Mouse (Mus musculus): ENCODE measurements around the gene Gata3.

The Gata3 gene

DNA sequence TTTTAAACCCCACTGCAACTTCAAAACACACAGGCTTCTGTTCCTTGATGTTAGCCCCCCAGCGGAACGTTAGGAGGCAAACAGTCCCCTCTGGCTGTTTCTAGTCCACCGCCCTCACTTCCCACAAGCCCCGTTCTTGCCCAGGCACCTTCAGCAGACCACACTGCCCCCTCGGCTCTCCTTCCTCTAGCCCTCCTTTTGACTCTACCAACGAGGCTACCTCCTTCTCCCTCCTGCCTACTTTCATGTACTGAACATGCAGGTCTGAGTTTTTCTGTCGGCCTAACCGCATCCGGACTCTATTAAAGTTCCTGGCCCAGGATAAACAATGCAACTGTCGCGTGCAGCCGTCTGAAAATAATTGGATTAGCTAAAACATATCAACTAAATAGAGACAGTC, 17.2 kb downstream of the Gata3 start:
- DNase-seq (ENCODE audit: low read depth), result peak; percentile 53

DNA sequence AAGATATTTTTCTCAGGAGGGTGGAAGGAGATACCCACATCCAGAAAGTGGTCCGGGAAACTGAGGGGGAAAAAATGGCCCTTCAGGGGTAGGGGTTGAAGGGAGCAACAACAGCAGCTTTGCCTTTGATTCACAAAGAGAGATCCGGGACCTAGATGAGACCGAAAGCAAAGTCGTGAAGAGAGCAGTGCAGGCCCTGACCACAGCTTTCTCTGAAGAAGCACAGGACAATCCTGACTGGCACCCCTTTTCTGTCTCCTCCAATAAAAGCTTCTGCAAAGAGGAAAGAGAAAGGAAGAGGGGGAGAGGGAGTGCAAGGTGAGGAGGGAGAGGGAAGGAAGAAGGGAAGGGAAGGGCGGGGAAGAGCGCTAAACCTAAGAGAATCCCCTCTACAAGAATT, 18.0 kb downstream of the Gata3 start:
- DNase-seq (ENCODE audit: low read depth), result peak; percentile 53

- DNase-seq (ENCODE audit: low read depth), result peak; percentile 66
Measured at GRCm38 (mm10) chr2:9871141-9871716, 18.6 kb downstream of the Gata3 start.

DNA sequence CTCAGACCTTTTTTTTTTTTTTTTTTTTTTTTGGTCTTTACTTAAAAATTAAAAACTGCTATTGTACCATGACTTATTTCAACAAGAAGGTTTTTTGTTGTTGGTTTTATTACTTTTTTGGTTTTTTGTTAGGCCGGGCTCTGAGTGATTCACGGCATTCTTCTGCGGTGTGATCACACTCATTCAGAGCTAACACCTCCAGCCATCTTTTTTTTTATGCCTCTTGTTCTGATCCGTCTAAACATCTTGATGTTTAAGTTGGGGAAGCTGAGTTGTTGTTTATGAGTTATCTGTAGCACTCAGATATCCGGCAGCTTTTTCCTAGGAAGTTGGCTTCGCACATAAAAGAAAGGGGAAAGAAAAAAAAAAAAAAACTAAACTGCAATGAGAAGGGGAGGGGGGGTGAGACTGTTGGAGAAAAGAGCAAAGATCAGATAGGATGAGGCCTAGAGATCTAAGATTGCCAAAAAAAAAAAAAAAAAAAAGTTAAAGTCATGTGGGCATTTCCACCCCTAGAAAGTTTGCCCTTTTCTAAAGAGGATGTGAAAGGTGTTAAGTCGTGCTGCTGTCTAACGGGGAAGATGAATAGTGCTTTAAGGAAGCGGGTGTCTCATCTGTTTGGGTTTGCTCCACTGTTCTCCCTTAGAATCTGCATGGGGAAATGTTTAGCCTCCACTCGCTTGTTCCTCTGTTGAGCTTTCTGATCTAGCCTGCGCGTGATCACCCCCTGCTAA, 22.6 kb downstream of the Gata3 start:
- peak; percentile 75 for DNase-seq (ENCODE audit: low read depth)

- DNase-seq (ENCODE audit: low read depth), result no peak
Measured at GRCm38 (mm10) chr2:9860698-9861097, 29.1 kb downstream of the Gata3 start.

- DNase-seq (ENCODE audit: low read depth), result no peak
Measured at GRCm38 (mm10) chr2:9855861-9856260, 34.0 kb downstream of the Gata3 start.

DNA sequence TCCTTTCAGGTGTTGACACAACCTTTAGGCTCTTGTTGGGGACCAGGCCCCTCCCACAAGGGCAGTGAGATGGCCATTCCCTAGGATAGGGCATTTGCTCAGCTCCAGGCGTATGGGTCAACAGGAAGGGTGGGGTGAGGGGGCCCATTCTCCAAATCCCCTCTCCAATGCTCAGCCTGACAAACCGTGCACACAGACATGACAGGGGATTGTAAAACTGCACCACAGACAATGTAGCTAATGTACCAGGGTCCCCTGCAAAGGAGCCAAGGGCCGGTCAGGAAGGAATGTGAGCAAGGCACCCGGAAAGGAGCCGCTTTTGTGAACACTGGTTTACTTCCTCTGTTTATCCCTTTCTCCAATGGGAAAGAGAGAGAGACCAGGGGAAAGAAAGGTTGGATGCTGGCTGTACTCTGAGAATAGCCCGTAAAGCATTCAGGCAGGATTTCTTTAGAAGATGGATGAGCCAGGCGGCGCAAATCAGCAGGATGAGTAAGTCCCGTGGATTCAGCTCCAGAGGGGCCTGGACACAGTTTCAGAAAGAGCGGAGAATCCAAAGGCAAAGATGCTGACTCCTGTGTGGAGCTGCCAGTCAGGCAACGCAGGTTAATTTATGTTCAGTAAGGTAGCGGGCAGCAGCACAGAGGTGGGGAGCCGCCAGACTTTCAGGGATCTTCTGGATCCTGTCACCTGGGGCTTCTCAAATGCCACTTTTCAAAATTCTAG, 36.8 kb downstream of the Gata3 start:
- no peak for DNase-seq (ENCODE audit: low read depth)

GRCm38 (mm10) chr2:9835195-9835594, 54.6 kb downstream of the Gata3 start:
- DNase-seq (ENCODE audit: low read depth), result no peak

DNA sequence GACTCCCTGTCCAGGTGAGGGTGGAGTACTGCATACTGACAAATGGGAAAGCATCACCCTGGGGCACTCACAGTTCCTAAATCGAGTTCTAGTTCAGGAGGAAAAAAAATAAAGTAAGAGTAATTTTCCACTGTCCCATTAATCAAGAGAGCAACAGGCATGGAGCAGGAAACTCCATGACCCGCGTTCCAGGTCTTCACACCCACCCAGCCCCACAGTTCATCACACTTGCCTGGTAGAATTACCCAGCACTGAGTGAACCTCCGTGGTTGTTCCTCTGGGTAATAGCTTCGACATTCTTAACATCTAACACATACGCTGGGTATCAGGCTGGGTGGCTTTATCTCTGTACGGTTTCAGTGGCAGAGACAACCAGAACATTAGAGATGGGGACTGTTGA, 56.1 kb downstream of the Gata3 start:
- no peak for DNase-seq (ENCODE audit: low read depth)

- DNase-seq (ENCODE audit: low read depth), result no peak
Measured at GRCm38 (mm10) chr2:9827624-9828023, 62.2 kb downstream of the Gata3 start.

GRCm38 (mm10) chr2:9820611-9821010, 69.2 kb downstream of the Gata3 start:
- DNase-seq (ENCODE audit: low read depth), result no peak

DNA sequence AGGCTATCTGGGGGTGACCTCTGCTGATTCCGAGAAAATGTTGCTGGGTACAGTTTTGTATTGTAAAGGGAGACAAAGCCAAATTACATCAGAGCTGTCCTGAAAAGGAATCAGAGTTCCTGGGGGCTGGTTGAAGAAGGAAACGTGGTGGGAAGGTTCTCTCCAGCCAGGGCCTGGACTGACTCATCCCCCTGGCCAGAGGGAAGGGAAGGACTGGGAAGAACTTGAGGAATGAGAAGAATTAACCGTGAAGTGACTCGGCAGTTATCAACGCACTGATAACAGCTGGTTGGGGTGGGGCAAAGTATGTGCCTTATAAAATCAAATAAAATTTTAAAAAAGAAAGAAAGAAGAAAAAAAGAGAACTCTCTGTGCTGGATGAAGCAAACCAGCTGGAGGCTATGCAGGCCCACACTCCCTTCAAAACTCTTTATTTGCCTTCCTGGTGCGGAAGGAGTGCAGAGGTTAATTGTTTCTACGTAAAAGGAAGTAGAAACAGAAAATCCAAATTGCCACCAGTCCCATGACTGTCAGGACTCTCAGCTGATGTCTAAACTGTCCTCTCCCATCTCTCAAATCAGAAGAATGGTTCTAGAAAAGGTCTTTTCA, 71.6 kb downstream of the Gata3 start:
- DNase-seq (ENCODE audit: low read depth), result no peak
